8 mouse cellular contexts compared by ENCODE assay signal in the genomic region with DNA sequence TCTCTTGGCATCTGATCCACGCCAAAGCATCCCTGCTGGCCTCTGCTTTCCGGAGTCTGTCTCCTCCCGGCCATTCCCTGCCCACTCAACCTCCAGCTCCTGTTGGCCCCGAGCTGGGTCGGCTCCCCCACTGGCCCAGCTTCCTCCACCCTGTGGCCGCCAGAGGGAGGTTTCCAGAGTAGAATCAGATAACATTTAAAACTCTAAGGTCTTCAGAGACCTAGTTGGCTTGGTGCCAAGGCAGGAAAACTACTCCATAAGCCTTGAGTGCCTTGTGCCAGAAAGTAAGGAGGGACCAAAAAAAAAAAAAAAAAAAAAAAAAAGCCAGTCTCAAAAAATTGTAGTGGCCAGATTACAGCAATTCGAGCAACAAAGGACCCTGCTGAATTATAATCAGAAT. TPM values are rescaled to one million over a fixed set of nuclear protein-coding genes. Genes with fewer than 3 reads are reported as not detected.
A peak's percentile ranks its signal among the peaks of the same experiment; 100 is the strongest.
DNase-seq lines count a peak whose midpoint lies in the region.

No protein-coding gene starts in this region.

- DNase-seq in left cerebral cortex, postnatal 4 days, result peak; percentile 50
- no peak for DNase-seq in left cerebral cortex, postnatal 36 days (ENCODE audit: low spot score in 2 of 2)
- DNase-seq in adrenal gland, adult 8-10 months, result peak; percentile 42
- DNase-seq in gastrocnemius, postnatal 14 days, result peak; percentile 42
- DNase-seq in kidney, adult 9 months, result peak; percentile 31
- peak; percentile 40 for DNase-seq in ovary, postnatal 36 days (ENCODE audit: low spot score)
- no peak for DNase-seq in layer of hippocampus, adult 11-12 months (ENCODE audit: low spot score)
- no peak for DNase-seq in thymus, postnatal 4 days

- intact Hi-C loops in left cerebral cortex, postnatal 4 days (cut with DNase I), result no loop called here
- intact Hi-C loops in left cerebral cortex, postnatal 36 days (cut with DNase I), result no loop called here
- intact Hi-C loops in gastrocnemius, postnatal 14 days (cut with DNase I; ENCODE audit: low total_unique reads), result no loop called here

RNA-seq across cellular contexts. Expression of gene Gan, which starts 15.0 kb away (rescaled TPM):
- 10 to 100 TPM; 30.6 to 34.4 TPM for total RNA-seq in left cerebral cortex, postnatal 4 days (2021)
- total RNA-seq in left cerebral cortex, postnatal 36 days (2021), result 10 to 100 TPM; 16.3 to 17.0 TPM
- total RNA-seq in adrenal gland, adult 8-10 months (2022), result 10 to 100 TPM; 12.2 to 17.4 (median 13.8) TPM
- 1 to 10 TPM; 4.1 to 4.6 TPM for total RNA-seq in gastrocnemius, postnatal 14 days (2021)

Comparison
In these comparisons a context has a peak if more than half of its experiments do, and no peak if none do; other contexts are left out.
1. DNase-seq: peak in left cerebral cortex, postnatal 4 days (single experiment), adrenal gland, adult 8-10 months (single experiment), gastrocnemius, postnatal 14 days (single experiment), kidney, adult 9 months (single experiment) and ovary, postnatal 36 days (single experiment); none in left cerebral cortex, postnatal 36 days (0 of 2), layer of hippocampus, adult 11-12 months (single experiment) and thymus, postnatal 4 days (single experiment).